Mouse (Mus musculus) kidney, postnatal 0 days (tissue): ENCODE measurements around the gene Sinhcaf. TPM values are rescaled to one million over a fixed set of nuclear protein-coding genes. Genes with fewer than 3 reads are reported as not detected.

ENCODE experiments used
- ATAC-seq: fragments of 200-750 bp; cut with Nextera tagmentation; replicated peaks from 2 replicates; pipeline ENCODE4 v1.8.0; 2017; ENCODE audit warnings: low read depth, moderate number of reproducible peaks, moderate TSS enrichment, moderate library complexity; ENCODE audit not compliant: low FRiP score
- DNase-seq: peaks from one replicate; pipeline ENCODE4 v3.0.0-alpha.2; 2016; ENCODE audit warnings: low spot score
- H3K27ac ChIP-seq: fragments of 300-500 bp; sonication (generic); 2 replicates; pipeline ENCODE4 v1.5.1; 2014; ENCODE audit warnings: mild to moderate bottlenecking
- H3K27me3 ChIP-seq: fragments of 300-500 bp; sonication (generic); 2 replicates; pipeline ENCODE4 v1.6.1; 2014; ENCODE audit warnings: low read length, mixed read lengths; ENCODE audit not compliant: insufficient read depth
- H3K36me3 ChIP-seq: fragments of 300-500 bp; sonication (generic); 2 replicates; pipeline ENCODE4 v1.6.1; 2014; ENCODE audit warnings: low read length, mixed read lengths; ENCODE audit not compliant: insufficient read depth
- H3K4me1 ChIP-seq: fragments of 300-500 bp; sonication (generic); replicated peaks from 2 replicates; pipeline ENCODE4 v1.6.1; 2014; ENCODE audit warnings: antibody characterized with exemption, low read length, mixed read lengths; ENCODE audit not compliant: insufficient read depth
- H3K4me2 ChIP-seq: fragments of 300-500 bp; sonication (generic); 2 replicates; pipeline ENCODE4 v1.6.1; 2014; ENCODE audit warnings: mild to moderate bottlenecking, low read length, moderate library complexity, mixed read lengths
- H3K4me3 ChIP-seq: fragments of 300-500 bp; sonication (generic); replicated peaks from 2 replicates; pipeline ENCODE4 v1.5.1; 2014; ENCODE audit warnings: low read depth, low read length
- H3K9ac ChIP-seq: fragments of 300-500 bp; sonication (generic); 2 replicates; pipeline ENCODE4 v1.6.1; 2014; ENCODE audit warnings: low read depth, low read length
- H3K9me3 ChIP-seq: fragments of 300-500 bp; sonication (generic); replicated peaks from 2 replicates; pipeline ENCODE4 v1.6.1; 2016; ENCODE audit warnings: low read length, inconsistent platforms, mixed read lengths
- CTCF ChIP-seq: IDR thresholded peaks from 2 replicates; pipeline ENCODE4 v1.5.1; 2016; ENCODE audit warnings: antibody characterized with exemption, low read depth, mild to moderate bottlenecking, moderate library complexity
- WGBS: fragments of 180-500 bp; shearing (Covaris S2); extraction: QIAGEN DNeasy Blood & Tissue Kit; methylation state at CpG from one replicate; pipeline ENCODE4 v1.1.7; 2014; 5-methylcytosine and 5-hydroxymethylcytosine counted together
- polyA plus RNA-seq: library from polyadenylated mRNA; unstranded; fragments of >200 nt; fragmentation: Nextera tagmentation; extraction: Ambion mirVana; gene quantifications from 2 replicates; pipeline ENCODE4 v1.2.1, GENCODE M21; 2015

Gene Sinhcaf
- polyA plus RNA-seq, 1 experiment from 2014 or later, result 103 TPM

DNA sequence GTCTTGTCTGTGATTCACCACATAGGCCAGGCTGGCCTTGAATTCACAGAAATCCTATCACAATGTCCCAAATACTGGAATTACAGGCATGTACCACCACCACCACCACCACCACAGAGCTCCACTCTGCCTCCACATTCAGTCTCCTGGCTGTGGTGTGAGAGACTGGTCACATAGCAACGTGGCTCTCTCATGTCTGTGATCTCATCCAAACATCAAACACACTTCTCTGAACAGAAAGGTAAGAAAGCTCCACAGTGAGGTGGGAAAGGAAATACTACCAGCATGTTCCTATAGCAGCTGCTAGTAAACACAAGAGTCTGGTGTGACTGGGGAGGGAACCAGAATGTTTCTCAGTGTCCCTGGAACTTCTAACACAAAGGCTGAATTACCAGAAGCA, 15.0 kb upstream of the Sinhcaf start:
- 15% methylated on average over 1 of the region's 1 CpGs for WGBS
- no peak for DNase-seq

GRCm38 (mm10) chr6:148959540-148960238, 13.4 kb upstream of the Sinhcaf start:
- WGBS, result 48% methylated on average over 4 of the region's 4 CpGs
- H3K27me3 ChIP-seq, result no peaks in the 10 kb centered on the region
- no peak overlapping the region for H3K27ac ChIP-seq
- H3K9me3 ChIP-seq, result no peaks in the 10 kb centered on the region
- no peak overlapping the region for H3K9ac ChIP-seq
- ATAC-seq (no peak), DNase-seq (peak; percentile 36)
- no peak overlapping the region for H3K4me3 ChIP-seq
- no peak overlapping the region for H3K4me2 ChIP-seq
- no peaks in the 10 kb centered on the region for H3K36me3 ChIP-seq
- no peaks in the 10 kb centered on the region for H3K4me1 ChIP-seq
- no peak for TF ChIP-seq CTCF

More for the DNA sequence above, 15.0 kb upstream of the Sinhcaf start:
- no peaks in the 10 kb centered on the region for H3K27me3 ChIP-seq
- no peak for ATAC-seq
- no peaks in the 10 kb centered on the region for H3K36me3 ChIP-seq
- no peak for TF ChIP-seq CTCF
- H3K4me3 ChIP-seq, result no peak overlapping the region
- H3K4me2 ChIP-seq, result no peak overlapping the region
- H3K27ac ChIP-seq, result no peak overlapping the region
- no peak overlapping the region for H3K9ac ChIP-seq
- no peaks in the 10 kb centered on the region for H3K9me3 ChIP-seq
- no peaks in the 10 kb centered on the region for H3K4me1 ChIP-seq

DNA sequence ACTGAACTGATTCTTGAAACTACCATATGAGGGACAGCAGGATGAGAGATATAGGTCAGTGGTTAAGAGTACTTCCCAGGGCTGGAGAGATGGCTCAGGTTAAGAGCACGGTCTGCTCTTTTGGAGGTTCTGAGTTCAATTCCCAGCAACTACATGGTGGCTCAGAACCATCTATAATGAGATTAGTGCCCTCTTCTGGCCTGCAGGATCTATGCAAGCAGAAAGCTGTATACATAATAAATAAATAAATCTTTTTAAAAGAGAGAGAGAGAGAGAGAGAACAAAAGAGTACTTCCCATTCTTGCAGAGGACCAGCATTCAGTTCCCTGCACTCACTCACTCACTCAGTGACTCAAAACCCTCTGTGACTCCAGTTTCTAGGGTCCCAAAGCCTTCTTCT, 12.4 kb upstream of the Sinhcaf start:
- ATAC-seq, result no peak
- Histone ChIP-seq H3K4me2 (no peak overlapping the region), H3K27me3 (no peaks in the 10 kb centered on the region), H3K4me1 (no peaks in the 10 kb centered on the region), H3K27ac (no peak overlapping the region), H3K4me3 (no peak overlapping the region), H3K9me3 (no peaks in the 10 kb centered on the region), H3K9ac (no peak overlapping the region), H3K36me3 (no peaks in the 10 kb centered on the region)
- peak; percentile 25; the same call in 1 of the 2 replicates for TF ChIP-seq CTCF
- no peak for DNase-seq
- 90% methylated on average over 1 of the region's 1 CpGs for WGBS

DNA sequence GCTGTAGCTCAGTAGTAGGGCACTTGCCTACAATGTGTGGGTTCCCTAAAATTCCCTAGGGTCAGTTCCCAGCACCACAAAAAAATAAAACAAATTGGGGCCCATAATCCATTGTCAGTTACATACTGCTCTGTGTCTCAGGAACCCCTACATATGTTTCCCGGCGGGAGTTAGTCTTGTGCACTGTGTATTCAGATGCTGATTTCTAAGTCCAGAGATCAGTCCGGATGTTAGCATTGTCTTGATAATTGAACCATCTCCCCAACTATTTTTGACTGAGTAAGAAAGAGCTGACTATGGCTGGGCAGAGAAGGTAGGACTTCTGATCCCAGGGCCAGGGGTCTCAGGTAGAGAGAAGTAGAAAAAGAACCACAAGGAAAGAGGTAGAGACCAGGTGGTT, 10.8 kb upstream of the Sinhcaf start:
- Histone ChIP-seq H3K36me3 (no peaks in the 10 kb centered on the region), H3K9me3 (no peaks in the 10 kb centered on the region), H3K27me3 (no peaks in the 10 kb centered on the region), H3K4me1 (no peaks in the 10 kb centered on the region), H3K4me2 (no peak overlapping the region), H3K9ac (no peak overlapping the region), H3K27ac (no peak overlapping the region), H3K4me3 (no peak overlapping the region)
- DNase-seq (no peak), ATAC-seq (no peak)
- 96% methylated on average over 3 of the region's 3 CpGs for WGBS
- no peak for TF ChIP-seq CTCF

DNA sequence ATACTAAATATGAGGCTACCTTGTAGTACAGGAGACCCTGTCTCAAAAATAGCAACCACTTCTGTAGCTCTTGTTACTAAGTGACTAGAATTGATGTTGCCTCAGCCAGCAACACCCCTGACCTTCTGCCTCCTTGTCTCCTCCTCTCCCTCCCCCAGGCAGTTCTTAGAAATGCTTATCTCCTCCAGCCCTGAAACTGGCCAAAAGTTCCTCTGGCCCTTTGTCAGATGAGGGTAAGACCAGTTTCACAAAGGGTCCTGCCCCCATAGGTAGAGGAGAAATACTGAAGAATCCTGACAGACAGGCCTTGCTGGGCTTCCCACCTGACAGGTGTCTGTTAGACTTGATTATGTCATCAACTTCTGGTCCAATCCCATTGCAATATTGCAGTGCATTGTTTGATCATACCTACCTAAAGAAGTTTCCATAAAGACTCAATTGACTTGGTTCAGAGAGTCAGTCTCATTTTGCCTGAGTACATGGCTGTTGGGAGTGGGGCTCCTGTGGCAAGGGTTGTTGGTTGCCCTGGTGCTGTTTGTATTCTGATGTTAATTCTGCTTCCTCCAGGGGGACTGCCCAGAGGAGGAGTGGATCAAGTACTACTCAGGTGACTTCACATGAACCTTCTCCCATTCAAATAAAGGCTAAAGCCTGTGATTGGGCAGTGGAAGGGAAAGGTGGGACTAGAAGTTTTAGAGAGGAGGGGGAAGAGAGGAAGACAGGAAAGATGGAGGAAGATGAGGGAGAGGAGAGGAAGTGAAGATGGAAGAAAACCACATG, 9.6 kb upstream of the Sinhcaf start:
- no peak overlapping the region for H3K4me2 ChIP-seq
- H3K9me3 ChIP-seq, result no peaks in the 10 kb centered on the region
- H3K4me3 ChIP-seq, result no peak overlapping the region
- H3K9ac ChIP-seq, result no peak overlapping the region
- H3K27me3 ChIP-seq, result no peaks in the 10 kb centered on the region
- ATAC-seq, result no peak
- no peak for TF ChIP-seq CTCF
- DNase-seq, result no peak
- H3K27ac ChIP-seq, result no peak overlapping the region
- no peaks in the 10 kb centered on the region for H3K4me1 ChIP-seq
- no peaks in the 10 kb centered on the region for H3K36me3 ChIP-seq

GRCm38 (mm10) chr6:148946881-148947405, 676 bp upstream of the Sinhcaf start:
- H3K4me3 ChIP-seq, result peak overlapping the region; percentile 87
- ATAC-seq, result no peak
- peak overlapping the region; percentile 94 for H3K4me2 ChIP-seq
- H3K4me1 ChIP-seq, result 0 out of 2 replicates have a peak, but pooled peaks cover 5% of the 10 kb centered on the region
- H3K36me3 ChIP-seq, result no peaks in the 10 kb centered on the region
- no peaks in the 10 kb centered on the region for H3K9me3 ChIP-seq
- 13% methylated on average over 11 of the region's 11 CpGs for WGBS
- H3K27me3 ChIP-seq, result no peaks in the 10 kb centered on the region
- TF ChIP-seq CTCF, result no peak
- peak overlapping the region; percentile 97 for H3K27ac ChIP-seq
- H3K9ac ChIP-seq, result peak overlapping the region; percentile 94
- no peak for DNase-seq
